Mouse (Mus musculus): ENCODE results near the gene Rab2b.

DNA sequence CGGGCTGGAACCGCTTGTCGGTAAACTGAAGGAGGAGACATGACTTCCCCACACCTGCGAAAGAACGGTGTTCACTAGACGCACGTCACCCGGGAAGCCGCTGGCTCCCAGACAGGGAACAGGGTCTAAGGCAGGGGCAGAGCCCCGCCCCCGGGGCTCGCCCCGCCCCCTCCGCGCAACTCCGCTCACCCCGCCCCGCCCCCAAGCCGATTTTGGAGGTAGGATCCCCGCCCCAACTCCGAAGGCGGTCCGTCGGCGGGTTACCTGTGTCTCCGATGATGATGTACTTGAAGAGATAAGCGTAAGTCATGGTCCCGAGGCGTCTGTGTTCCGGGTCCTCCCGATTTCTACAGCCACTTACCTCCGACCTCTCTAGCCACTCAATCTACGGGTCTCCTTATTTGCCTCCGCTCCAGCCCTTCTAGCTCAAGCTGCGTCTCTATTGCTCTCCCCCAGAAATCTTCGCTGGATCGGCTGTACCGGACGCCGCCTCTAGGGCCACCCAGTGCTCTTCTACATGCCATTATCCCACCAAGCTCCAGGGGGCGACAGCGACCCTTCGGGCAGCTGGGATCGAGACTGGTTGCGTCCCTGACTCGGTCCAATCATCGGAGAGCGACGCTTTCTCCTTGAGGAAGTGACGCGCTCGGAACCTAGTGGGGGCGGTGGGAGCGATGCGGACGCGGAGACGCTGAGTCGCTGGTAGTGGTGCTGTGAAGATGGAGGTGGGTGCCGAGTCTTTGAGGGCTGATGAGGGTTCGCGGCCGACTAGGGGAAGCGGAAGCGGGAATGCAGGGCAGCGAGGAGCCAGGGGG, at the start of gene Rab2b, which contains the start of gene Tox4:
- TF ChIP-seq CTCF (IDR thresholded peaks at IDR 0.05; ENCODE audit: borderline replicate concordance, insufficient read depth, low read length) (peak; percentile 92), POLR2A (IDR thresholded peaks at IDR 0.05; ENCODE audit: low read depth, low read length) (peak; percentile 94)
